Mouse (Mus musculus) myocyte (in vitro differentiated cells): ENCODE measurements at regions not wholly inside any gene's neighbourhood (a gene's known extent, or its start where the extent isn't known, plus 50 kb on each side); places are given as distances from the start of the nearest gene placed in this dataset.

ENCODE experiments used
- H3K27me3 ChIP-seq: one replicate; pipeline ENCODE4 v1.6.1; 2011; ENCODE audit not compliant: control insufficient read depth, insufficient read depth, insufficient read length
- H3K36me3 ChIP-seq: one replicate; pipeline ENCODE4 v1.6.1; 2011; ENCODE audit not compliant: control insufficient read depth, insufficient read depth
- H3K4me2 ChIP-seq: one replicate; pipeline ENCODE4 v1.6.1; 2011; ENCODE audit warnings: low read depth, control low read depth
- H3K4me3 ChIP-seq: one replicate; pipeline ENCODE4 v1.5.1; 2011; ENCODE audit warnings: mild to moderate bottlenecking, control low read depth, moderate library complexity
- H3K79me2 ChIP-seq: one replicate; pipeline ENCODE4 v1.6.1; 2011; ENCODE audit not compliant: control insufficient read depth, insufficient read depth
- H3ac ChIP-seq: one replicate; pipeline ENCODE4 v1.6.1; 2011; ENCODE audit not compliant: control insufficient read depth, insufficient read length
- CEBPB ChIP-seq: IDR thresholded peaks from 2 replicates; pipeline ENCODE4 v1.6.1; 2011; ENCODE audit warnings: mild to moderate bottlenecking, moderate library complexity; ENCODE audit not compliant: poor library complexity, insufficient read depth, severe bottlenecking
- E2F4 ChIP-seq: IDR thresholded peaks from one replicate; pipeline ENCODE4 v1.6.1; 2011; ENCODE audit warnings: mild to moderate bottlenecking, control low read depth, moderate library complexity; ENCODE audit not compliant: insufficient read depth
- MAX ChIP-seq: IDR thresholded peaks from one replicate; pipeline ENCODE4 v1.6.1; 2011; ENCODE audit warnings: low read depth, mild to moderate bottlenecking, control low read depth
- MYOD1 ChIP-seq, 3 experiments: IDR thresholded peaks; one replicate each; pipeline ENCODE4 v1.6.1; 2011; ENCODE audit warnings: control low read depth in 2 of 3, low read depth in 2 of 3, mild to moderate bottlenecking in 2 of 3, moderate library complexity in 1 of 3; ENCODE audit not compliant: insufficient read length in 2 of 3, control insufficient read depth in 1 of 3
- MYOG ChIP-seq, 3 experiments: IDR thresholded peaks; one replicate each; pipeline ENCODE4 v1.6.1; 2011; ENCODE audit warnings: control low read depth in 2 of 3, low read depth in 2 of 3, mild to moderate bottlenecking in 2 of 3; ENCODE audit not compliant: insufficient read length in 2 of 3, control insufficient read depth in 1 of 3, insufficient read depth in 1 of 3
- POLR2A ChIP-seq: IDR thresholded peaks from one replicate; pipeline ENCODE4 v1.6.1; 2011; ENCODE audit warnings: low read depth, mild to moderate bottlenecking, control low read depth, moderate library complexity; ENCODE audit not compliant: insufficient read length
- POLR2AphosphoS2 ChIP-seq: IDR thresholded peaks from one replicate; pipeline ENCODE4 v1.6.1; 2011; ENCODE audit warnings: low read depth, control low read depth; ENCODE audit not compliant: insufficient read length
- REST ChIP-seq: IDR thresholded peaks from one replicate; pipeline ENCODE4 v1.6.1; 2011; ENCODE audit warnings: mild to moderate bottlenecking, control low read depth, moderate library complexity; ENCODE audit not compliant: insufficient read depth, insufficient read length
- SRF ChIP-seq: IDR thresholded peaks from one replicate; pipeline ENCODE4 v1.6.1; 2011; ENCODE audit warnings: low read depth; ENCODE audit not compliant: control insufficient read depth, insufficient read length
- TCF12 ChIP-seq: IDR thresholded peaks from one replicate; pipeline ENCODE4 v1.6.1; 2011; ENCODE audit warnings: mild to moderate bottlenecking, control low read depth; ENCODE audit not compliant: poor library complexity, insufficient read depth, severe bottlenecking
- TCF3 ChIP-seq: IDR thresholded peaks from one replicate; pipeline ENCODE4 v1.6.1; 2011; ENCODE audit warnings: low read depth, control low read depth; ENCODE audit not compliant: insufficient read length
- USF1 ChIP-seq: IDR thresholded peaks from one replicate; pipeline ENCODE4 v1.6.1; 2011; ENCODE audit warnings: low read depth, mild to moderate bottlenecking, control low read depth, moderate library complexity

GRCm38 (mm10) chr3:104274718-104275302, 54.6 kb upstream of the Magi3 start:
- H3K36me3 ChIP-seq: no peaks in the 10 kb centered on the region
- H3K27me3 ChIP-seq: no peaks in the 10 kb centered on the region
- TF ChIP-seq REST (no peak), SRF (no peak), USF1 (no peak), MAX (no peak), MYOG (IDR thresholded peaks at IDR 0.05; ENCODE audit: control insufficient read depth in 1 of 3, insufficient read depth in 1 of 3, insufficient read length in 2 of 3, low read depth in 2 of 3) (no peak), POLR2AphosphoS2 (no peak), E2F4 (no peak), TCF3 (no peak), CEBPB (no peak), TCF12 (no peak), MYOD1 (IDR thresholded peaks at IDR 0.05; ENCODE audit: control insufficient read depth in 1 of 3, insufficient read length in 2 of 3, low read depth in 2 of 3) (no peak), POLR2A (no peak)
- H3ac ChIP-seq: no peak overlapping the region
- H3K4me3 ChIP-seq: no peak overlapping the region
- no peak overlapping the region for H3K4me2 ChIP-seq
- no peaks in the 10 kb centered on the region for H3K79me2 ChIP-seq

- Histone ChIP-seq H3K4me2 (no peak overlapping the region), H3ac (no peak overlapping the region), H3K27me3 (no peaks in the 10 kb centered on the region), H3K79me2 (no peaks in the 10 kb centered on the region), H3K4me3 (no peak overlapping the region), H3K36me3 (no peaks in the 10 kb centered on the region)
- TF ChIP-seq POLR2AphosphoS2 (no peak), E2F4 (no peak), TCF3 (no peak), MYOD1 (IDR thresholded peaks at IDR 0.05; ENCODE audit: control insufficient read depth in 1 of 3, insufficient read length in 2 of 3, low read depth in 2 of 3) (no peak), USF1 (no peak), MYOG (IDR thresholded peaks at IDR 0.05; ENCODE audit: control insufficient read depth in 1 of 3, insufficient read depth in 1 of 3, insufficient read length in 2 of 3, low read depth in 2 of 3) (no peak), CEBPB (no peak), REST (no peak), SRF (no peak), TCF12 (no peak), MAX (no peak), POLR2A (no peak)
Observed at GRCm38 (mm10) chr3:104274084-104274483, 53.9 kb upstream of the Magi3 start.
